Mouse (Mus musculus) thymus, adult 2 months (tissue): ENCODE results near the gene H2-M2. TPM values are rescaled to one million over a fixed set of nuclear protein-coding genes. Genes with fewer than 3 reads are reported as not detected.
A peak's percentile ranks its signal among the peaks of the same experiment; 100 is the strongest.
"Not testable (repeated sequence)": the region's sequence is repeated elsewhere in the genome, so short reads cannot be mapped to it uniquely, and the experiment has no call there.

Experiments
- DNase-seq: peaks from one replicate; pipeline ENCODE4 v3.0.0; 2021
- H3K27ac ChIP-seq: fragments of 200-500 bp; 2 replicates; pipeline ENCODE4 v1.5.1; 2012; ENCODE audit warnings: low read length, control low read depth; ENCODE audit not compliant: control insufficient read depth, insufficient read depth
- H3K27me3 ChIP-seq: fragments of 200-500 bp; 2 replicates; pipeline ENCODE4 v1.6.1; 2012; ENCODE audit warnings: mild to moderate bottlenecking, low read length, moderate library complexity, mixed read lengths; ENCODE audit not compliant: control insufficient read depth, insufficient read depth
- H3K36me3 ChIP-seq: fragments of 200-500 bp; 2 replicates; pipeline ENCODE4 v1.6.1; 2012; ENCODE audit warnings: mild to moderate bottlenecking, low read length, moderate library complexity; ENCODE audit not compliant: control insufficient read depth, insufficient read depth
- H3K4me1 ChIP-seq: fragments of 200-500 bp; replicated peaks from 2 replicates; pipeline ENCODE4 v1.6.1; 2012; ENCODE audit warnings: low read length; ENCODE audit not compliant: control insufficient read depth, insufficient read depth
- H3K4me3 ChIP-seq: fragments of 200-500 bp; 2 replicates; pipeline ENCODE4 v1.5.1; 2012; ENCODE audit warnings: mild to moderate bottlenecking, low read length, control low read depth, moderate library complexity; ENCODE audit not compliant: control insufficient read depth, insufficient read depth
- CTCF ChIP-seq: fragments of 200-500 bp; IDR thresholded peaks from 2 replicates; pipeline ENCODE4 v1.5.1; 2012; ENCODE audit warnings: mild to moderate bottlenecking, control low read depth, low read length, moderate library complexity, borderline replicate concordance; ENCODE audit not compliant: control insufficient read depth, poor library complexity, insufficient read depth; ENCODE audit errors: extremely low read depth
- POLR2A ChIP-seq: fragments of 200-500 bp; IDR thresholded peaks from 2 replicates; pipeline ENCODE4 v1.6.1; 2012; ENCODE audit warnings: mild to moderate bottlenecking, low read length, control low read depth, moderate library complexity; ENCODE audit not compliant: control insufficient read depth, poor library complexity, insufficient read depth; ENCODE audit errors: extremely low read depth
- WGBS: fragments of 180-500 bp; shearing (Covaris S2); methylation state at CpG from one replicate; pipeline ENCODE4 v1.1.7; 2018; 5-methylcytosine and 5-hydroxymethylcytosine counted together
- polyA plus RNA-seq: library from polyadenylated mRNA; depleted of rRNA; stranded (reverse); fragments of >200 nt; gene quantifications from 2 replicates; pipeline ENCODE4 v1.2.3, GENCODE M21; 2012; rRNA removed

The H2-M2 gene
- polyA plus RNA-seq, result 20.8 and 24.8 TPM in 2 replicates

- Histone ChIP-seq H3K4me1 (no peaks in the 10 kb centered on the region), H3K4me3 (no peak within 1 kb of the TSS; the same call in 1 of the 2 replicates), H3K27ac (peak within 1 kb of the TSS; percentile 51; the same call in 1 of the 2 replicates), H3K27me3 (no peaks in the 10 kb centered on the region), H3K36me3 (no peaks in the 10 kb centered on the region)
- TF ChIP-seq POLR2A (no peak), CTCF (no peak)
- WGBS, result 85% methylated on average over 2 of the region's 2 CpGs
- DNase-seq, result no peak
Measured at GRCm38 (mm10) chr17:37483452-37483851, at the start of gene H2-M2. TSS of gene H2-M2 (minus strand) at chr17:37483552.

- 8% methylated on average over 1 of the region's 1 CpGs for WGBS
- not testable (repeated sequence) for H3K36me3 ChIP-seq, DNase-seq, H3K27ac ChIP-seq, H3K4me3 ChIP-seq, H3K4me1 ChIP-seq, H3K27me3 ChIP-seq
Measured at GRCm38 (mm10) chr17:37525427-37525826, 42.1 kb upstream of the H2-M2 start.

- not testable (repeated sequence) for H3K27ac ChIP-seq, DNase-seq, H3K36me3 ChIP-seq, H3K27me3 ChIP-seq, H3K4me3 ChIP-seq, H3K4me1 ChIP-seq
Measured at GRCm38 (mm10) chr17:37524612-37525011, 41.3 kb upstream of the H2-M2 start.

GRCm38 (mm10) chr17:37507730-37508129, 24.4 kb upstream of the H2-M2 start, which contains the start of gene Olfr111:
TSS of gene Olfr111 (plus strand) at chr17:37508030.
- H3K27me3 ChIP-seq, result no peaks in the 10 kb centered on the region
- 88% methylated on average over 4 of the region's 4 CpGs for WGBS
- DNase-seq, result no peak
- TF ChIP-seq POLR2A (no peak), CTCF (no peak)
- H3K4me1 ChIP-seq, result no peaks in the 10 kb centered on the region
- H3K27ac ChIP-seq, result no peak within 1 kb of the TSS
- H3K36me3 ChIP-seq, result no peaks in the 10 kb centered on the region
- H3K4me3 ChIP-seq, result no peak within 1 kb of the TSS

GRCm38 (mm10) chr17:37491930-37492518, 8.7 kb upstream of the H2-M2 start, which contains the start of gene Olfr110:
TSS of gene Olfr110 (plus strand) at chr17:37492468.
- H3K27me3 ChIP-seq, result no peaks in the 10 kb centered on the region
- H3K4me3 ChIP-seq, result no peak within 1 kb of the TSS
- no peak within 1 kb of the TSS for H3K27ac ChIP-seq
- TF ChIP-seq CTCF, result no peak
- TF ChIP-seq POLR2A, result no peak
- no peaks in the 10 kb centered on the region for H3K36me3 ChIP-seq
- no peaks in the 10 kb centered on the region for H3K4me1 ChIP-seq
- WGBS, result 14% methylated on average over 1 of the region's 1 CpGs
- no peak for DNase-seq

GRCm38 (mm10) chr17:37458616-37459015, 24.7 kb downstream of the H2-M2 start, which contains the start of gene Olfr109:
TSS of gene Olfr109 (plus strand) at chr17:37458916.
- no peaks in the 10 kb centered on the region for H3K36me3 ChIP-seq
- TF ChIP-seq CTCF, result no peak
- no peak for TF ChIP-seq POLR2A
- no peak within 1 kb of the TSS for H3K27ac ChIP-seq
- no peak within 1 kb of the TSS for H3K4me3 ChIP-seq
- no peaks in the 10 kb centered on the region for H3K27me3 ChIP-seq
- DNase-seq, result no peak
- WGBS, result 98% methylated on average over 1 of the region's 1 CpGs
- H3K4me1 ChIP-seq, result no peaks in the 10 kb centered on the region

- Histone ChIP-seq H3K4me1 (no peaks in the 10 kb centered on the region), H3K27me3 (no peaks in the 10 kb centered on the region), H3K4me3 (no peak within 1 kb of the TSS), H3K27ac (no peak within 1 kb of the TSS), H3K36me3 (no peaks in the 10 kb centered on the region)
- WGBS, result 88% methylated on average over 1 of the region's 1 CpGs
- TF ChIP-seq CTCF (no peak), POLR2A (no peak)
- no peak for DNase-seq
Measured at GRCm38 (mm10) chr17:37445180-37445579, 38.2 kb downstream of the H2-M2 start, which contains the start of gene Olfr108. TSS of gene Olfr108 (plus strand) at chr17:37445480.

Other genes with a start within 250 kb of the H2-M2 start
- gene Olfr97, start 246.2 kb downstream of the H2-M2 start, polyA plus RNA-seq, result not detected in 2 replicates
- gene Olfr98, start 219.8 kb downstream of the H2-M2 start, polyA plus RNA-seq, result not detected in 2 replicates
- 24.2 and 24.3 TPM in 2 replicates for gene H2-M3, start 213.3 kb downstream of the H2-M2 start, polyA plus RNA-seq
- not detected in 2 replicates for gene Olfr99, start 200.1 kb downstream of the H2-M2 start, polyA plus RNA-seq
- gene Olfr101, start 179.2 kb downstream of the H2-M2 start, polyA plus RNA-seq, result not detected in 2 replicates
- 0.19 TPM in 1 of 2 replicates, not detected in the other for gene Olfr102, start 166.5 kb downstream of the H2-M2 start, polyA plus RNA-seq
- not detected in 2 replicates for gene Olfr103, start 143.9 kb downstream of the H2-M2 start, polyA plus RNA-seq
- not detected in 2 replicates for gene Olfr104-ps, start 124.0 kb downstream of the H2-M2 start, polyA plus RNA-seq
- gene Olfr105-ps, start 104.5 kb downstream of the H2-M2 start, polyA plus RNA-seq, result not detected in 2 replicates
- not detected in 2 replicates for gene Olfr106-ps, start 93.2 kb downstream of the H2-M2 start, polyA plus RNA-seq
- gene Olfr107, start 84.3 kb downstream of the H2-M2 start, polyA plus RNA-seq, result not detected in 2 replicates
- gene Olfr108, start 38.1 kb downstream of the H2-M2 start, polyA plus RNA-seq, result not detected in 2 replicates
- gene Olfr109, start 24.6 kb downstream of the H2-M2 start, polyA plus RNA-seq, result not detected in 2 replicates
- 0.24 and 0.77 TPM in 2 replicates for gene Olfr110, start 8.9 kb upstream of the H2-M2 start, polyA plus RNA-seq
- 2.5 and 3.4 TPM in 2 replicates for gene Olfr111, start 24.5 kb upstream of the H2-M2 start, polyA plus RNA-seq
- gene Olfr112, start 85.9 kb upstream of the H2-M2 start, polyA plus RNA-seq, result not detected in 2 replicates
- gene Olfr113, start 94.1 kb upstream of the H2-M2 start, polyA plus RNA-seq, result not detected in 2 replicates
- not detected in 2 replicates for gene Olfr114, start 109.2 kb upstream of the H2-M2 start, polyA plus RNA-seq
- gene Olfr115, start 143.6 kb upstream of the H2-M2 start, polyA plus RNA-seq, result not detected in 2 replicates
- not detected in 2 replicates for gene Olfr116, start 143.6 kb upstream of the H2-M2 start, polyA plus RNA-seq
- not detected in 2 replicates for gene Olfr117, start 180.2 kb upstream of the H2-M2 start, polyA plus RNA-seq
- not detected in 2 replicates for gene Olfr118, start 183.4 kb upstream of the H2-M2 start, polyA plus RNA-seq
- not detected in 2 replicates for gene Olfr119, start 213.0 kb upstream of the H2-M2 start, polyA plus RNA-seq
- gene Olfr120, start 238.3 kb upstream of the H2-M2 start, polyA plus RNA-seq, result not detected in 2 replicates